Mouse (Mus musculus): ENCODE data around the gene Taar8a. TPM values are rescaled to one million over a fixed set of nuclear protein-coding genes. Genes with fewer than 3 reads are reported as not detected.

Taar8a gene
- polyA plus RNA-seq (2014; fragmentation: Illumina TruSeq; extraction: RNeasy Lipid Tissue Mini Kit (QIAGEN cat#74804); ENCODE audit: low read depth, low replicate concordance), result not detected

GRCm38 (mm10) chr10:24076200-24076599 lies at the start of gene Taar8a:
TSS of gene Taar8a (plus strand) at chr10:24076500.

GRCm38 (mm10) chr10:24026922-24027321 lies 49.4 kb upstream of the Taar8a start, which contains the start of gene Taar7d:
TSS of gene Taar7d (plus strand) at chr10:24027222.

GRCm38 (mm10) chr10:24037314-24037713 lies 39.0 kb upstream of the Taar8a start, which contains the start of gene Taar7e:
TSS of gene Taar7e (plus strand) at chr10:24037614.

GRCm38 (mm10) chr10:24049210-24049609 lies 27.1 kb upstream of the Taar8a start, which contains the start of gene Taar7f:
TSS of gene Taar7f (plus strand) at chr10:24049510.

GRCm38 (mm10) chr10:24092194-24092593 lies 15.9 kb downstream of the Taar8a start, which contains the start of gene Taar8b:
TSS of gene Taar8b (minus strand) at chr10:24092294.

GRCm38 (mm10) chr10:24101812-24102211 lies 25.5 kb downstream of the Taar8a start, which contains the start of gene Taar8c:
TSS of gene Taar8c (minus strand) at chr10:24101912.

GRCm38 (mm10) chr10:24109434-24109833 lies 33.1 kb downstream of the Taar8a start, which contains the start of gene Taar9:
TSS of gene Taar9 (minus strand) at chr10:24109534.

Other genes with a start within 250 kb of the Taar8a start
- 56.3 TPM for gene Vnn3, start 225.0 kb upstream of the Taar8a start, polyA plus RNA-seq (2014; fragmentation: Illumina TruSeq; extraction: RNeasy Lipid Tissue Mini Kit (QIAGEN cat#74804); ENCODE audit: low read depth, low replicate concordance)
- gene Vnn1, start 181.8 kb upstream of the Taar8a start, polyA plus RNA-seq (2014; fragmentation: Illumina TruSeq; extraction: RNeasy Lipid Tissue Mini Kit (QIAGEN cat#74804); ENCODE audit: low read depth, low replicate concordance), result 50.1 TPM
- not detected for gene Taar1, start 156.1 kb upstream of the Taar8a start, polyA plus RNA-seq (2014; fragmentation: Illumina TruSeq; extraction: RNeasy Lipid Tissue Mini Kit (QIAGEN cat#74804); ENCODE audit: low read depth, low replicate concordance)
- not detected for gene Taar2, start 137.9 kb upstream of the Taar8a start, polyA plus RNA-seq (2014; fragmentation: Illumina TruSeq; extraction: RNeasy Lipid Tissue Mini Kit (QIAGEN cat#74804); ENCODE audit: low read depth, low replicate concordance)
- not detected for gene Taar3, start 126.9 kb upstream of the Taar8a start, polyA plus RNA-seq (2014; fragmentation: Illumina TruSeq; extraction: RNeasy Lipid Tissue Mini Kit (QIAGEN cat#74804); ENCODE audit: low read depth, low replicate concordance)
- gene Taar4, start 116.0 kb upstream of the Taar8a start, polyA plus RNA-seq (2014; fragmentation: Illumina TruSeq; extraction: RNeasy Lipid Tissue Mini Kit (QIAGEN cat#74804); ENCODE audit: low read depth, low replicate concordance), result not detected
- not detected for gene Taar5, start 105.8 kb upstream of the Taar8a start, polyA plus RNA-seq (2014; fragmentation: Illumina TruSeq; extraction: RNeasy Lipid Tissue Mini Kit (QIAGEN cat#74804); ENCODE audit: low read depth, low replicate concordance)
- not detected for gene Taar6, start 90.9 kb upstream of the Taar8a start, polyA plus RNA-seq (2014; fragmentation: Illumina TruSeq; extraction: RNeasy Lipid Tissue Mini Kit (QIAGEN cat#74804); ENCODE audit: low read depth, low replicate concordance)
- gene Taar7a, start 83.0 kb upstream of the Taar8a start, polyA plus RNA-seq (2014; fragmentation: Illumina TruSeq; extraction: RNeasy Lipid Tissue Mini Kit (QIAGEN cat#74804); ENCODE audit: low read depth, low replicate concordance), result not detected
- not detected for gene Taar7b, start 76.6 kb upstream of the Taar8a start, polyA plus RNA-seq (2014; fragmentation: Illumina TruSeq; extraction: RNeasy Lipid Tissue Mini Kit (QIAGEN cat#74804); ENCODE audit: low read depth, low replicate concordance)
- gene Taar7d, start 49.3 kb upstream of the Taar8a start, polyA plus RNA-seq (2014; fragmentation: Illumina TruSeq; extraction: RNeasy Lipid Tissue Mini Kit (QIAGEN cat#74804); ENCODE audit: low read depth, low replicate concordance), result not detected
- gene Taar7e, start 38.9 kb upstream of the Taar8a start, polyA plus RNA-seq (2014; fragmentation: Illumina TruSeq; extraction: RNeasy Lipid Tissue Mini Kit (QIAGEN cat#74804); ENCODE audit: low read depth, low replicate concordance), result not detected
- gene Taar7f, start 27.0 kb upstream of the Taar8a start, polyA plus RNA-seq (2014; fragmentation: Illumina TruSeq; extraction: RNeasy Lipid Tissue Mini Kit (QIAGEN cat#74804); ENCODE audit: low read depth, low replicate concordance), result not detected
- not detected for gene Taar8b, start 15.8 kb downstream of the Taar8a start, polyA plus RNA-seq (2014; fragmentation: Illumina TruSeq; extraction: RNeasy Lipid Tissue Mini Kit (QIAGEN cat#74804); ENCODE audit: low read depth, low replicate concordance)
- gene Taar8c, start 25.4 kb downstream of the Taar8a start, polyA plus RNA-seq (2014; fragmentation: Illumina TruSeq; extraction: RNeasy Lipid Tissue Mini Kit (QIAGEN cat#74804); ENCODE audit: low read depth, low replicate concordance), result not detected
- not detected for gene Taar9, start 33.0 kb downstream of the Taar8a start, polyA plus RNA-seq (2014; fragmentation: Illumina TruSeq; extraction: RNeasy Lipid Tissue Mini Kit (QIAGEN cat#74804); ENCODE audit: low read depth, low replicate concordance)
- gene Stx7, start 72.8 kb downstream of the Taar8a start, polyA plus RNA-seq (2014; fragmentation: Illumina TruSeq; extraction: RNeasy Lipid Tissue Mini Kit (QIAGEN cat#74804); ENCODE audit: low read depth, low replicate concordance), result 227 TPM
- gene Moxd1, start 147.0 kb downstream of the Taar8a start, polyA plus RNA-seq (2014; fragmentation: Illumina TruSeq; extraction: RNeasy Lipid Tissue Mini Kit (QIAGEN cat#74804); ENCODE audit: low read depth, low replicate concordance), result 0.41 TPM

Measured in adrenal gland, adult 10 weeks (tissue).